Mouse (Mus musculus) cerebellum, postnatal 25 days (tissue): ENCODE data around the gene Svs4.
"Not testable (repeated sequence)": the region's sequence is repeated elsewhere in the genome, so short reads cannot be mapped to it uniquely, and the experiment has no call there.

ENCODE experiments used
- DNase-seq, 2 experiments: peaks; one replicate each; pipeline ENCODE4 v3.0.0; 2021; ENCODE audit warnings: mixed read lengths in 2 of 2

Gene Svs4

GRCm38 (mm10) chr2:164278359-164278758, at the start of gene Svs4:
Svs4 (minus strand) TSS chr2:164278459.
- DNase-seq, result no peak

GRCm38 (mm10) chr2:164320983-164321382, 42.7 kb upstream of the Svs4 start:
- no peak for DNase-seq

- DNase-seq, result not testable (repeated sequence)
These were observed 38.2 kb upstream of the Svs4 start, which contains the start of gene Svs6 for GRCm38 (mm10) chr2:164316451-164316850. Svs6 (plus strand) TSS chr2:164316751.

DNA sequence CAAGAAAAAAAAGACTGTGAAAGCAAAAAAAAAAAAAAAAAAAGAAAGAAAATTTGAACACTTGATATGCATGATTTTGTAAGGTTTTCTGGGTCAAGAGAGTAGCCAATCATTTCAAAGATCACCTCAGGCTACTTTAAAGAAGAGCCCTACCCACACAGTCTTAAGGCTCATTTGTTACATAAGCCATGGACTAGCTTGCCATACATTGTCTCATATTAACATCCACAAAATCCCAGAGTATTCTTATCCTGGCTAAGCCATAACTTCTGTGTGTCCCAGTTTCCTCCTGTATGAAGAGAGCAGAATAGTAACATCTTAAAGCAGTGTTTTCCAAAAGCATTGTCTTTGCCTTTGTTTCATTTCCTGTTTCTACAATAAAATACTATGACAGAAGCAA, 37.2 kb upstream of the Svs4 start:
- DNase-seq, result not testable (repeated sequence)

GRCm38 (mm10) chr2:164312599-164312998, 34.3 kb upstream of the Svs4 start:
- DNase-seq, result no peak

GRCm38 (mm10) chr2:164288968-164289367, 10.7 kb upstream of the Svs4 start, which contains the start of gene Svs3a:
Svs3a (plus strand) TSS chr2:164289268.
- DNase-seq, result not testable (repeated sequence)

DNA sequence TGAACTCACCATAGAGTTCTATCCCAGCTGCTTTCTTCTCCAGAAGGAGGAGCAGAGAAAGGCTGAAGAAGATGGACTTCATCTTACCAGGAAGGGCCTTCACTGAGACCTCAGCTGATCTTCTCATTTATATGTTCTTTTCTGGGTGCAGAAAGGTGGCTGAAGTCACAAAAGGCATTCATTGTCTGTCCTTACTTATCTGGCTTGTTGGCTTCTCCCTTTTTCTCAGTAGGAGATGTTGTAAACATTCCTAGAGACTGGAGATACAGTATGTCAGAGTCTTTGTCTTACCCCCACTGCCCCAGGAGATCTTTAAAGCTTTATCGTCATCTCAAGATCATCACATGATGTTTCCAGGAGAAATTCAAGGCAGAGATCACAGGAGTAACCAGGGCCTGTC, 21.7 kb downstream of the Svs4 start, which contains the start of gene Svs3b:
Svs3b (minus strand) TSS at position 101 of the 400 bp plus-strand sequence.
- not testable (repeated sequence) for DNase-seq

DNA sequence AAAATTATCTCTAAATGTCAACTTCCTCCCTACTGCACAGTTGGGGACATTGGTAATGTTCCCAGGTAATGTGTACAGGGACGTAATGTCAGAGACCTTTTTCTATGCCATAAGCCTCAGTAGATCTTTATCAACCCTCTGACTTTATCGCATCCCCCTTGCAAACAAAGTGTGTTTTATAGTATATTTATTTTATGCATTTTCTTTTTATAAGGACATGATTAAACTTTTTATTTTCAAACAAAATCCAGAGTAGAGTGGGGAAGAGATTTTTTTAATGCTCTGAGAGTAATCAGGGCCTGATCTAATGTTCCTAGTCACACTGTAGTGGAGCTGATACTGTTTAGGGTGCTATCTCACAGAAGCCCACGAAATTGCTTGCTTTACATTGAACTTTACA, 39.9 kb downstream of the Svs4 start, which contains the start of gene Svs2:
Svs2 (minus strand) TSS at position 101 of the 400 bp plus-strand sequence.
- DNase-seq, result no peak

DNA sequence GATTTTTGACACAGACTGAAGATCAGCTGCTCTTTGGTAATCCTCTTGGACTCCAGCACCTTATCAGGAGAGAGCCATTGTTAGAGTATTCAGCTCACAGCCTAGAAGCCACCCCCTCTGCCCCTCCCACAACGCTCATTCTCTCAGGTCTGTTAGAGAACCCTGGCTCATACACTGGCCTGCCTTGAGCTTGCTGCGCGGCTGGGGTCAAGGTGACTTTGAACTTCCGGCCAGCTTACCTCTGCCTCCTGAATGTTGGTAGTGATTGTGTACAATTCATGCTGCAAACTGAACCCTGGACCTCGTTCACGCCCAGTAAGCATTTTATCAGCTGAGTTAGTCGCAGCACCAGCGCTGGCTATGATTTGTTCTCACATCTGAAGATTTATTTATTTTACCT, 45.6 kb downstream of the Svs4 start:
- no peak for DNase-seq

GRCm38 (mm10) chr2:164228361-164229070, 49.7 kb downstream of the Svs4 start:
- DNase-seq, result no peak
